Mouse (Mus musculus) MEL (cell line): ENCODE data around the gene Cuta. TPM values are rescaled to one million over a fixed set of nuclear protein-coding genes. Genes with fewer than 3 reads are reported as not detected.
"Not testable (repeated sequence)": the region's sequence is repeated elsewhere in the genome, so short reads cannot be mapped to it uniquely, and the experiment has no call there.

Source experiments
- DNase-seq: peaks from one replicate; pipeline ENCODE4 v3.0.0; 2011; ENCODE audit warnings: low read depth, low spot score
- H3K27ac ChIP-seq: 2 replicates; pipeline ENCODE4 v1.5.1; 2012; ENCODE audit warnings: low read depth, mild to moderate bottlenecking, control low read depth, low read length, moderate library complexity; ENCODE audit not compliant: control insufficient read depth
- H3K27me3 ChIP-seq, 2 experiments: fragments of 150-350 bp in 1 of 2; sonication (generic) in 1 of 2; 2 replicates each; pipeline ENCODE4 v1.6.1; 2012; ENCODE audit warnings: low read length in 2 of 2, mild to moderate bottlenecking in 2 of 2, improper control_type of control experiment in 1 of 2, moderate library complexity in 1 of 2; ENCODE audit not compliant: insufficient read depth in 2 of 2, control insufficient read depth in 1 of 2
- H3K36me3 ChIP-seq, 2 experiments: 2 replicates each; pipeline ENCODE4 v1.6.1; 2012 to 2014; ENCODE audit warnings: low read length in 2 of 2, improper control_type of control experiment in 1 of 2, inconsistent platforms in 1 of 2, mild to moderate bottlenecking in 1 of 2; ENCODE audit not compliant: insufficient read depth in 2 of 2, control insufficient read depth in 1 of 2
- H3K4me1 ChIP-seq, 2 experiments: fragments of 150-350 bp in 1 of 2; sonication (generic) in 1 of 2; 2 replicates each; pipeline ENCODE4 v1.6.1; 2012; ENCODE audit warnings: low read length in 2 of 2, improper control_type of control experiment in 1 of 2, mild to moderate bottlenecking in 1 of 2; ENCODE audit not compliant: insufficient read depth in 2 of 2, control insufficient read depth in 1 of 2
- H3K4me3 ChIP-seq, 2 experiments: fragments of 150-350 bp in 1 of 2; sonication (generic) in 1 of 2; 2 replicates each; pipeline ENCODE4 v1.5.1; 2012; ENCODE audit warnings: low read depth in 2 of 2, low read length in 2 of 2, mild to moderate bottlenecking in 2 of 2, moderate library complexity in 2 of 2, control low read depth in 1 of 2, improper control_type of control experiment in 1 of 2; ENCODE audit not compliant: control insufficient read depth in 1 of 2, insufficient read depth in 1 of 2
- H3K79me2 ChIP-seq: 2 replicates; pipeline ENCODE4 v1.6.1; 2012; ENCODE audit warnings: mild to moderate bottlenecking, low read length, moderate library complexity; ENCODE audit not compliant: control insufficient read depth, poor library complexity, insufficient read depth
- H3K9ac ChIP-seq: 2 replicates; pipeline ENCODE4 v1.6.1; 2012; ENCODE audit warnings: low read depth, mild to moderate bottlenecking, control low read depth, low read length, moderate library complexity; ENCODE audit not compliant: control insufficient read depth, poor library complexity, severe bottlenecking
- H3K9me3 ChIP-seq: fragments of 150-350 bp; sonication (generic); replicated peaks from 2 replicates; pipeline ENCODE4 v1.6.1; 2012; ENCODE audit warnings: mild to moderate bottlenecking, low read length, improper control_type of control experiment, moderate library complexity; ENCODE audit not compliant: insufficient read depth
- CHD1 ChIP-seq: IDR thresholded peaks from 2 replicates; pipeline ENCODE4 v1.6.1; 2012; ENCODE audit warnings: low read depth, mild to moderate bottlenecking, inconsistent platforms, low read length, improper control_type of control experiment
- CTCF ChIP-seq, 3 experiments: IDR thresholded peaks in 2 of 3; conservative IDR thresholded peaks in 1 of 3; 2 replicates each; pipeline ENCODE4 v1.5.1; 2011 to 2012; ENCODE audit warnings: low read length in 3 of 3, low read depth in 2 of 3, mild to moderate bottlenecking in 2 of 3, improper control_type of control experiment in 1 of 3, inconsistent platforms in 1 of 3, mixed read lengths in 1 of 3, moderate library complexity in 1 of 3; ENCODE audit not compliant: control insufficient read depth in 1 of 3, insufficient read depth in 1 of 3, poor library complexity in 1 of 3, severe bottlenecking in 1 of 3
- E2F4 ChIP-seq: IDR thresholded peaks from 2 replicates; pipeline ENCODE4 v1.6.1; 2011; ENCODE audit warnings: low read depth, low read length, improper control_type of control experiment, borderline replicate concordance
- GATA1 ChIP-seq: IDR thresholded peaks from 2 replicates; pipeline ENCODE4 v1.6.1; 2011; ENCODE audit warnings: low read depth, low read length, improper control_type of control experiment
- MAFK ChIP-seq: IDR thresholded peaks from 2 replicates; pipeline ENCODE4 v1.6.1; 2011; ENCODE audit warnings: low read depth, mild to moderate bottlenecking, low read length, improper control_type of control experiment, borderline replicate concordance
- MAZ ChIP-seq: IDR thresholded peaks from 2 replicates; pipeline ENCODE4 v1.6.1; 2012; ENCODE audit warnings: low read depth, mild to moderate bottlenecking, inconsistent platforms, low read length, improper control_type of control experiment
- MYB ChIP-seq: IDR thresholded peaks from 2 replicates; pipeline ENCODE4 v1.6.1; 2011; ENCODE audit warnings: mild to moderate bottlenecking, low read depth, low read length, improper control_type of control experiment
- NRF1 ChIP-seq: IDR thresholded peaks from 2 replicates; pipeline ENCODE4 v1.6.1; 2014; ENCODE audit warnings: low read depth, mild to moderate bottlenecking, inconsistent platforms, low read length, improper control_type of control experiment, moderate library complexity; ENCODE audit not compliant: poor library complexity, insufficient read depth, severe bottlenecking
- POLR2A ChIP-seq, 2 experiments: IDR thresholded peaks; 2 replicates each; pipeline ENCODE4 v1.6.1; 2011 to 2012; ENCODE audit warnings: low read length in 2 of 2, mild to moderate bottlenecking in 2 of 2, control low read depth in 1 of 2, improper control_type of control experiment in 1 of 2, low read depth in 1 of 2, moderate library complexity in 1 of 2; ENCODE audit not compliant: control insufficient read depth in 1 of 2, insufficient read depth in 1 of 2, poor library complexity in 1 of 2
- POLR2AphosphoS2 ChIP-seq: IDR thresholded peaks from 2 replicates; pipeline ENCODE4 v1.6.1; 2011; ENCODE audit warnings: low read length, improper control_type of control experiment
- RAD21 ChIP-seq: IDR thresholded peaks from 2 replicates; pipeline ENCODE4 v1.6.1; 2011; ENCODE audit warnings: mild to moderate bottlenecking, low read depth, low read length, improper control_type of control experiment
- RCOR1 ChIP-seq: IDR thresholded peaks from 2 replicates; pipeline ENCODE4 v1.6.1; 2012; ENCODE audit warnings: low read depth, mild to moderate bottlenecking, inconsistent platforms, low read length, improper control_type of control experiment
- SIN3A ChIP-seq: IDR thresholded peaks from 2 replicates; pipeline ENCODE4 v1.6.1; 2012; ENCODE audit warnings: low read length, improper control_type of control experiment, inconsistent platforms
- SMC3 ChIP-seq: IDR thresholded peaks from 2 replicates; pipeline ENCODE4 v1.6.1; 2011; ENCODE audit warnings: low read depth, low read length, improper control_type of control experiment
- TAL1 ChIP-seq: IDR thresholded peaks from 2 replicates; pipeline ENCODE4 v1.6.1; 2012; ENCODE audit warnings: mild to moderate bottlenecking, inconsistent platforms, low read length, moderate library complexity, mixed read lengths
- UBTF ChIP-seq: IDR thresholded peaks from 2 replicates; pipeline ENCODE4 v1.6.1; 2012; ENCODE audit warnings: low read depth, mild to moderate bottlenecking, inconsistent platforms, low read length, improper control_type of control experiment, moderate library complexity, borderline replicate concordance; ENCODE audit not compliant: insufficient read depth
- ZC3H11A ChIP-seq: IDR thresholded peaks from 2 replicates; pipeline ENCODE4 v1.6.1; 2012; ENCODE audit warnings: low read depth, mild to moderate bottlenecking, inconsistent platforms, low read length, improper control_type of control experiment
- ZMIZ1 ChIP-seq: IDR thresholded peaks from 2 replicates; pipeline ENCODE4 v1.6.1; 2012; ENCODE audit warnings: low read depth, mild to moderate bottlenecking, inconsistent platforms, low read length, improper control_type of control experiment, moderate library complexity
- ZNF384 ChIP-seq: IDR thresholded peaks from 2 replicates; pipeline ENCODE4 v1.6.1; 2012; ENCODE audit warnings: low read depth, mild to moderate bottlenecking, inconsistent platforms, low read length, improper control_type of control experiment
- polyA plus RNA-seq, 2 experiments: library from polyadenylated mRNA; stranded (reverse) in 1 of 2; unstranded in 1 of 2; fragments of >175 nt in 1 of 2; fragments of >200 nt in 1 of 2; gene quantifications; 2 replicates each; pipeline versions ENCODE4 v1.2.1 to v1.2.4; 2012; ENCODE audit warnings: low replicate concordance in 2 of 2, low read depth in 1 of 2; ENCODE audit not compliant: insufficient read length in 2 of 2, insufficient read depth in 1 of 2, missing spikeins in 1 of 2
- total RNA-seq: library from RNA; depleted of rRNA; stranded (reverse); fragments of 300-350 nt; gene quantifications from 2 replicates; pipeline ENCODE4 v1.2.3, GENCODE M21; 2012

Cuta gene
- total and polyA plus RNA-seq, 3 experiments = 66.8 to 220 TPM; not detected in 1

GRCm38 (mm10) chr17:26932839-26933398, 6.5 kb downstream of the Cuta start, which contains the start of gene Phf1:
Gene Phf1 (plus strand): TSS chr17:26933052.
- Histone ChIP-seq H3K9ac (no peak within 1 kb of the TSS), H3K36me3 (peaks cover 2 to 11% of the 10 kb centered on the region in 2 experiments; a peak in 3 of 4 replicates)

GRCm38 (mm10) chr17:26931795-26932194, 7.6 kb downstream of the Cuta start:
- TF ChIP-seq SMC3 (peak; percentile 35), RAD21 (peak; percentile 24), CTCF (IDR thresholded peaks at IDR 0.05 in 2 of 3, conservative IDR thresholded peaks at IDR 0.05 in 1 of 3; ENCODE audit: control insufficient read depth in 1 of 3, insufficient read depth in 1 of 3, low read depth in 2 of 3, low read length in 3 of 3, poor library complexity in 1 of 3, severe bottlenecking in 1 of 3) (peak; percentile 10 to 37 (median 16); a peak in 3 of 6 replicates)
- H3K9ac ChIP-seq, H3K4me1 ChIP-seq, H3K27me3 ChIP-seq, H3K27ac ChIP-seq, H3K9me3 ChIP-seq, H3K4me3 ChIP-seq, H3K79me2 ChIP-seq: not testable (repeated sequence)
- peak; percentile 31 for DNase-seq
- peaks cover 0 to 11% of the 10 kb centered on the region in 2 experiments; a peak in 2 of 4 replicates for H3K36me3 ChIP-seq

More at GRCm38 (mm10) chr17:26932839-26933398, 6.5 kb downstream of the Cuta start, which contains the start of gene Phf1:
- peaks cover 0 to 3% of the 10 kb centered on the region in 2 experiments; a peak in 2 of 4 replicates for H3K4me1 ChIP-seq
- H3K79me2 ChIP-seq = peaks cover 14% of the 10 kb centered on the region
- H3K9me3 ChIP-seq = no peaks in the 10 kb centered on the region
- TF ChIP-seq ZMIZ1 = no peak
- no peak for TF ChIP-seq CTCF (IDR thresholded peaks at IDR 0.05 in 2 of 3, conservative IDR thresholded peaks at IDR 0.05 in 1 of 3; ENCODE audit: control insufficient read depth in 1 of 3, insufficient read depth in 1 of 3, low read depth in 2 of 3, low read length in 3 of 3, poor library complexity in 1 of 3, severe bottlenecking in 1 of 3)
- no peak for TF ChIP-seq POLR2A (IDR thresholded peaks at IDR 0.05; ENCODE audit: control insufficient read depth in 1 of 2, insufficient read depth in 1 of 2, low read depth in 1 of 2, low read length in 2 of 2, poor library complexity in 1 of 2)
- TF ChIP-seq POLR2AphosphoS2 = no peak
- no peak for TF ChIP-seq E2F4
- no peak for TF ChIP-seq NRF1
- no peak for TF ChIP-seq ZC3H11A
- TF ChIP-seq UBTF = no peak
- TF ChIP-seq RCOR1 = no peak
- no peak for TF ChIP-seq CHD1
- no peak for TF ChIP-seq GATA1
- no peak for TF ChIP-seq RAD21
- TF ChIP-seq MAFK = no peak
- TF ChIP-seq MYB = no peak
- no peak for TF ChIP-seq SIN3A
- TF ChIP-seq TAL1 = no peak
- no peak for TF ChIP-seq MAZ
- TF ChIP-seq ZNF384 = no peak
- no peak for DNase-seq
- H3K27me3 ChIP-seq = no peaks in the 10 kb centered on the region
- no peak within 1 kb of the TSS for H3K27ac ChIP-seq
- no peak within 1 kb of the TSS for H3K4me3 ChIP-seq

GRCm38 (mm10) chr17:26925414-26925813, 14.0 kb downstream of the Cuta start:
- H3K79me2 ChIP-seq, H3K9ac ChIP-seq, DNase-seq, H3K27ac ChIP-seq, H3K9me3 ChIP-seq, H3K4me1 ChIP-seq, H3K4me3 ChIP-seq, H3K27me3 ChIP-seq: not testable (repeated sequence)
- peaks cover 0 to 14% of the 10 kb centered on the region in 2 experiments; a peak in 2 of 4 replicates for H3K36me3 ChIP-seq

- not testable (repeated sequence) for H3K9ac ChIP-seq, H3K27ac ChIP-seq, H3K9me3 ChIP-seq, DNase-seq, H3K4me1 ChIP-seq, H3K27me3 ChIP-seq, H3K4me3 ChIP-seq
- Histone ChIP-seq H3K79me2 (peaks cover 22% of the 10 kb centered on the region), H3K36me3 (peaks cover 6 to 13% of the 10 kb centered on the region in 2 experiments)
Observed at GRCm38 (mm10) chr17:26922368-26922767, 17.0 kb downstream of the Cuta start.
